21 mouse cellular contexts compared by ENCODE assay signal in the genomic region with DNA sequence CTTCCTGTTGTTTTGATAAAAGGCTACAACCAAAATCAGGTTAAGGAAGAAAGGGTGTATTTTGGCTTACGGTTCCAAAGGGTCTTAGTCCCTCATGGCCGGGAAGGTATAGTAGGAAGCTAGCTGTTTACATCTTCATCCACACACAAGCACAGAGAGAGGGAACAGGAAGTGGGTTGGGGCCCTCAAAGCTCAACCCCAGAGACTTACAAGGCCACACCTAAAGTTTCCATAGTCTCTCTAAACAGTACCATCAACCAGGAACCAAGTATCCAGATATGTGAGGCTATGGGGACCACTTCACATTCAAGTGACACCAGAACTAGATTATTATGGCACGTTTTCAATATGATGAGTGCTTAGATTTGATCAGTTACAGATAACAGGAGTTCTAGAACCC. TPM values are rescaled to one million over a fixed set of nuclear protein-coding genes. Genes with fewer than 3 reads are reported as not detected.
DNase-seq lines count a peak whose midpoint lies in the region; ATAC-seq and TF ChIP-seq lines count a peak whose summit lies in the region.
"Had no signal": no experiment of that assay in that cellular context is flagged by ENCODE, and none has a peak within 500 bp of the region (broad histone marks: within the 10 kb centered on the region; RNA-seq: fewer than 3 reads in every experiment).

No protein-coding gene starts in this region.

- peak; percentile 37 for DNase-seq in thymus, postnatal 0 days (ENCODE audit: low spot score)
- DNase-seq in thymus, postnatal 14 days: no peak
- no peak for DNase-seq in gastrocnemius, adult 2 months
- no peak for DNase-seq in frontal cortex, postnatal 25 days (ENCODE audit: low spot score in 2 of 2)
- no peak for DNase-seq in right cerebral cortex, adult 18-20 months
- DNase-seq: adrenal gland, adult 2 months; adrenal gland, postnatal 36 days; cerebellum, adult 2 months; cerebellum, postnatal 14 days; embryo, embryonic 11 days; gastrocnemius, postnatal 14 days had no signal

- ATAC-seq in activated CD4-positive, CD25-positive, alpha-beta regulatory T cell, adult 4 months: peak; percentile 80
- peak; percentile 50 for ATAC-seq in megakaryocyte, adult 5-6 weeks (ENCODE audit: poor library complexity, severe bottlenecking)
- ATAC-seq: forebrain, embryonic 14.5 days; Patski had no signal

- intact Hi-C loops in gastrocnemius, adult 2 months (cut with DNase I): no loop called here

- no peak overlapping the region for H3K27ac ChIP-seq in gastrocnemius, adult 2 months
- H3K27ac ChIP-seq: embryonic facial prominence, embryonic 15.5 days; forebrain, embryonic 10.5 days; hindbrain, embryonic 10.5 days; hindbrain, embryonic 14.5 days had no signal

- TF ChIP-seq CTCF in gastrocnemius, adult 2 months (IDR thresholded peaks at IDR 0.05): no peak

- H3K4me3 ChIP-seq in gastrocnemius, adult 2 months: no peak overlapping the region
- H3K4me3 ChIP-seq: embryonic facial prominence, embryonic 15.5 days; erythroblast, embryonic 14.5 days; forebrain, embryonic 10.5 days; heart, embryonic 12.5 days; hindbrain, embryonic 10.5 days had no signal

RNA-seq across cellular contexts. Expression of a gene that starts 5.0 kb away (rescaled TPM):
- polyA plus RNA-seq in thymus, postnatal 0 days (2015; fragmentation: Nextera tagmentation; extraction: Ambion mirVana): 23.6 and 27.7 TPM in 2 replicates
- polyA plus RNA-seq in activated CD4-positive, CD25-positive, alpha-beta regulatory T cell, adult 4 months (2017; shearing (Covaris generic)): 10 to 100 TPM; 46.3 to 62.1 TPM
- 14.8 and 19.0 TPM in 2 replicates for total RNA-seq in megakaryocyte, adult 5-6 weeks (2015)
- 13.3 and 19.4 TPM in 2 replicates for total RNA-seq in megakaryocyte, adult 5-6 weeks (2017)
- total RNA-seq in gastrocnemius, adult 2 months (2021): 10 to 100 TPM; 41.8 to 66.3 TPM
